ENCODE assay signal across 8 mouse cellular contexts in the genomic region with DNA sequence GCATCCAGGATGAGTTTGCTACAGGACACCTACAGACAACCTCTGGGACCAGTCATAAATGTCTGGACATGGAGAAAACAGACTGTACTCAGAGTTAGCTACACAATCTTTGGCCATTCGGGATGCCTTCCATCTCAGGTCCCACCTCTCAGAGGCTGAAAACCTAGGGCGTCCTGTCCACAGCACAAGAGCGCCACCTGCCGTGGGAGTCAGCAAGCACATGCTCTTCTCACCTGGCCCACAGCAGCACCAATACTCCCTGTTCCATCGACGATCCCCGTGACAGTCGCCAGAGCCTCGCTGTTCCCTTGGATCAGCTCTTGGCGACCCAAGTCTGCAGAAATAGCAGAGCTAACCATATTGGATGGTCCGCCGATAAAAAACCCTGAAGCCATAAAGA. TPM values are rescaled to one million over a fixed set of nuclear protein-coding genes. Genes with fewer than 3 reads are reported as not detected.
DNase-seq lines count a peak whose midpoint lies in the region; ATAC-seq and TF ChIP-seq lines count a peak whose summit lies in the region.

No protein-coding gene starts in this region.

- H3K4me1 ChIP-seq in cortical plate, adult 2 months (ENCODE audit: control insufficient read depth, insufficient read depth, low read length), result peaks cover 3% of the 10 kb centered on the region; the same call in 1 of the 2 replicates

- H3K27ac ChIP-seq in cortical plate, adult 2 months (ENCODE audit: insufficient read depth, low read length), result no peak overlapping the region

- no peak overlapping the region for H3K4me3 ChIP-seq in cortical plate, adult 2 months (ENCODE audit: insufficient read depth, low read length)

- TF ChIP-seq POLR2A in cortical plate, adult 2 months (IDR thresholded peaks at IDR 0.05; ENCODE audit: extremely low read depth, insufficient read depth, low read length), result no peak

- peak; percentile 98 for TF ChIP-seq CTCF in cortical plate, adult 2 months (IDR thresholded peaks at IDR 0.05; ENCODE audit: extremely low read depth, insufficient read depth, low read length)

- DNase-seq in adipocyte (ENCODE audit: low spot score), result peak; percentile 80
- peak; percentile 83 for DNase-seq in gastrocnemius, postnatal 10 days
- peak; percentile 56 to 83 for DNase-seq in left cerebral cortex, adult 8-10 months (ENCODE audit: low spot score in 2 of 2)
- peak; percentile 84 for DNase-seq in mesoderm, embryonic 11.5 days (ENCODE audit: low read depth, low spot score)
- DNase-seq in right cerebral cortex, postnatal 25 days, result peak; percentile 79
- DNase-seq in urinary bladder, postnatal 4 days (ENCODE audit: low spot score in 2 of 2), result peak; percentile 72 to 82

- ATAC-seq in inflammation-experienced regulatory T-cells, adult 6 months, result peak; percentile 78

RNA-seq across cellular contexts. Expression of gene Slc37a3, which starts 33.5 kb away (rescaled TPM):
- polyA plus RNA-seq in cortical plate, adult 2 months (2012; rRNA removed), result 32.7 and 36.3 TPM in 2 replicates
- total RNA-seq in gastrocnemius, postnatal 10 days (2021), result 10 to 100 TPM; 21.0 to 32.2 TPM
- 10 to 100 TPM; 31.0 to 41.8 (median 32.2) TPM for polyA plus RNA-seq in inflammation-experienced regulatory T-cells, adult 6 months (2017; shearing (Covaris generic))
- 10 to 100 TPM; 56.9 to 64.9 (median 58.8) TPM for total RNA-seq in left cerebral cortex, adult 8-10 months (2022)

RNA-seq across cellular contexts. Expression of gene Rab19, which starts 37.0 kb away (rescaled TPM):
- 0.08 TPM in 1 of 2 replicates, not detected in the other for polyA plus RNA-seq in cortical plate, adult 2 months (2012; rRNA removed)
- under 1 TPM in 1 of 2 experiments, not detected in 1; 0.16 TPM for total RNA-seq in gastrocnemius, postnatal 10 days (2021)
- polyA plus RNA-seq in inflammation-experienced regulatory T-cells, adult 6 months (2017; shearing (Covaris generic)), result 10 to 100 TPM; 60.3 to 92.4 (median 72.6) TPM
- under 1 TPM in 3 of 4 experiments, not detected in 1; 0.24 to 0.34 (median 0.33) TPM for total RNA-seq in left cerebral cortex, adult 8-10 months (2022)
